Mouse (Mus musculus): Measurements from ENCODE around the gene Dmwd. TPM values are rescaled to one million over a fixed set of nuclear protein-coding genes. Genes with fewer than 3 reads are reported as not detected.

Dmwd gene
- polyA plus RNA-seq, 1 experiment from 2014 or later = 5.4 TPM

- TF ChIP-seq CTCF (IDR thresholded peaks at IDR 0.05; ENCODE audit: low read depth) = no peak
- Histone ChIP-seq H3K9me3 (ENCODE audit: control insufficient read depth) (no peaks in the 10 kb centered on the region), H3K27ac (ENCODE audit: low read depth, low read length) (peak overlapping the region; percentile 58), H3K4me3 (ENCODE audit: low read depth, low read length) (peak overlapping the region; percentile 74), H3K9ac (ENCODE audit: low read depth, low read length) (peak overlapping the region; percentile 89), H3K4me1 (replicated peaks; ENCODE audit: control insufficient read depth, insufficient read depth, low read length) (no peaks in the 10 kb centered on the region), H3K27me3 (replicated peaks; ENCODE audit: control insufficient read depth, insufficient read depth, low read length) (0 out of 2 replicates have a peak, but pooled peaks cover 4% of the 10 kb centered on the region), H3K4me2 (replicated peaks; ENCODE audit: low read depth) (peak overlapping the region; percentile 91), H3K36me3 (ENCODE audit: control insufficient read depth, insufficient read depth) (peaks cover 29% of the 10 kb centered on the region)
- WGBS = 2% methylated on average over 21 of the region's 22 CpGs
- no peak; the same call in 1 of the 2 replicates for ATAC-seq
Observed at GRCm38 (mm10) chr7:19076586-19076991, 562 bp downstream of the Dmwd start.

DNA sequence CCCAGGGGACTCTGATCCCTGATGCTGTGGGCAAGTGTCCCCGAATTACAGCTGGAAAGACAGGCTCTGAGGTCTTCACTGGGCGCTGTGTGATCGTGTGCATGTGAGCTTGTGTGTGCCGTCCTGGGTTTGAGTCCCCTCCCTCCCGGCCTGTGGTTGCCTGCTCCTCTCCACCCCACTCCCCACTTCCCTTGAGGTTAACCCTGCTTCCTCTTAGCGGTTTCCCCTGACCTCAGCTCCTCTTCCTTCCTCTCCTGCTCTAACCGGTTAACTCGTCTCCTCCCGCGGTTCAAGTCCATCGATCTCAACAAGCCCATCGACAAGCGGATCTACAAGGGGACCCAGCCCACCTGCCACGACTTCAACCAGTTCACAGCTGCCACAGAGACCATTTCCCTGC is 1.7 kb downstream of the Dmwd start:
- H3K36me3 ChIP-seq (ENCODE audit: control insufficient read depth, insufficient read depth) = peaks cover 35% of the 10 kb centered on the region
- no peak for ATAC-seq
- H3K9me3 ChIP-seq (ENCODE audit: control insufficient read depth) = no peaks in the 10 kb centered on the region
- 0 out of 2 replicates have a peak, but pooled peaks cover 4% of the 10 kb centered on the region for H3K27me3 ChIP-seq (replicated peaks; ENCODE audit: control insufficient read depth, insufficient read depth, low read length)
- TF ChIP-seq CTCF (IDR thresholded peaks at IDR 0.05; ENCODE audit: low read depth) = no peak
- no peak overlapping the region for H3K4me3 ChIP-seq (ENCODE audit: low read depth, low read length)
- no peak overlapping the region for H3K27ac ChIP-seq (ENCODE audit: low read depth, low read length)
- 68% methylated on average over 14 of the region's 14 CpGs for WGBS
- H3K4me2 ChIP-seq (replicated peaks; ENCODE audit: low read depth) = peak overlapping the region; percentile 91
- no peak overlapping the region for H3K9ac ChIP-seq (ENCODE audit: low read depth, low read length)
- H3K4me1 ChIP-seq (replicated peaks; ENCODE audit: control insufficient read depth, insufficient read depth, low read length) = no peaks in the 10 kb centered on the region

- 0 out of 2 replicates have a peak, but pooled peaks cover 4% of the 10 kb centered on the region for H3K27me3 ChIP-seq (replicated peaks; ENCODE audit: control insufficient read depth, insufficient read depth, low read length)
- H3K4me3 ChIP-seq (ENCODE audit: low read depth, low read length) = no peak overlapping the region
- no peak overlapping the region; the same call in 1 of the 2 replicates for H3K27ac ChIP-seq (ENCODE audit: low read depth, low read length)
- H3K4me2 ChIP-seq (replicated peaks; ENCODE audit: low read depth) = no peak overlapping the region
- no peak for ATAC-seq
- WGBS = 86% methylated on average over 3 of the region's 3 CpGs
- H3K36me3 ChIP-seq (ENCODE audit: control insufficient read depth, insufficient read depth) = peaks cover 35% of the 10 kb centered on the region
- H3K4me1 ChIP-seq (replicated peaks; ENCODE audit: control insufficient read depth, insufficient read depth, low read length) = no peaks in the 10 kb centered on the region
- H3K9ac ChIP-seq (ENCODE audit: low read depth, low read length) = no peak overlapping the region
- no peaks in the 10 kb centered on the region for H3K9me3 ChIP-seq (ENCODE audit: control insufficient read depth)
- no peak for TF ChIP-seq CTCF (IDR thresholded peaks at IDR 0.05; ENCODE audit: low read depth)
Observed at GRCm38 (mm10) chr7:19078732-19079131, 2.7 kb downstream of the Dmwd start.

- ATAC-seq = no peak
- no peak overlapping the region for H3K27ac ChIP-seq (ENCODE audit: low read depth, low read length)
- no peak for TF ChIP-seq CTCF (IDR thresholded peaks at IDR 0.05; ENCODE audit: low read depth)
- H3K9ac ChIP-seq (ENCODE audit: low read depth, low read length) = no peak overlapping the region; the same call in 1 of the 2 replicates
- no peak overlapping the region for H3K4me3 ChIP-seq (ENCODE audit: low read depth, low read length)
- peaks cover 35% of the 10 kb centered on the region for H3K36me3 ChIP-seq (ENCODE audit: control insufficient read depth, insufficient read depth)
- WGBS = 92% methylated on average over 19 of the region's 19 CpGs
- H3K9me3 ChIP-seq (ENCODE audit: control insufficient read depth) = no peaks in the 10 kb centered on the region
- no peaks in the 10 kb centered on the region for H3K27me3 ChIP-seq (replicated peaks; ENCODE audit: control insufficient read depth, insufficient read depth, low read length)
- no peak overlapping the region for H3K4me2 ChIP-seq (replicated peaks; ENCODE audit: low read depth)
- H3K4me1 ChIP-seq (replicated peaks; ENCODE audit: control insufficient read depth, insufficient read depth, low read length) = no peaks in the 10 kb centered on the region
Observed at GRCm38 (mm10) chr7:19080451-19080950, 4.5 kb downstream of the Dmwd start.

GRCm38 (mm10) chr7:19082171-19082570 is 6.1 kb downstream of the Dmwd start:
- no peak overlapping the region for H3K9ac ChIP-seq (ENCODE audit: low read depth, low read length)

GRCm38 (mm10) chr7:19083096-19083495 is 7.1 kb downstream of the Dmwd start:
- ATAC-seq = no peak
- Histone ChIP-seq H3K36me3 (ENCODE audit: control insufficient read depth, insufficient read depth) (peaks cover 36% of the 10 kb centered on the region), H3K27ac (ENCODE audit: low read depth, low read length) (no peak overlapping the region), H3K4me3 (ENCODE audit: low read depth, low read length) (no peak overlapping the region), H3K9me3 (ENCODE audit: control insufficient read depth) (no peaks in the 10 kb centered on the region), H3K4me2 (replicated peaks; ENCODE audit: low read depth) (peak overlapping the region; percentile 56), H3K27me3 (replicated peaks; ENCODE audit: control insufficient read depth, insufficient read depth, low read length) (no peaks in the 10 kb centered on the region), H3K4me1 (replicated peaks; ENCODE audit: control insufficient read depth, insufficient read depth, low read length) (no peaks in the 10 kb centered on the region), H3K9ac (ENCODE audit: low read depth, low read length) (no peak overlapping the region)
- WGBS = 58% methylated on average over 6 of the region's 6 CpGs
- TF ChIP-seq CTCF (IDR thresholded peaks at IDR 0.05; ENCODE audit: low read depth) = no peak

More at GRCm38 (mm10) chr7:19082171-19082570, 6.1 kb downstream of the Dmwd start:
- H3K27me3 ChIP-seq (replicated peaks; ENCODE audit: control insufficient read depth, insufficient read depth, low read length) = no peaks in the 10 kb centered on the region
- H3K4me1 ChIP-seq (replicated peaks; ENCODE audit: control insufficient read depth, insufficient read depth, low read length) = no peaks in the 10 kb centered on the region
- WGBS = 93% methylated on average over 4 of the region's 4 CpGs
- no peak for ATAC-seq
- no peak for TF ChIP-seq CTCF (IDR thresholded peaks at IDR 0.05; ENCODE audit: low read depth)
- no peak overlapping the region for H3K4me3 ChIP-seq (ENCODE audit: low read depth, low read length)
- H3K4me2 ChIP-seq (replicated peaks; ENCODE audit: low read depth) = no peak overlapping the region
- H3K27ac ChIP-seq (ENCODE audit: low read depth, low read length) = no peak overlapping the region
- no peaks in the 10 kb centered on the region for H3K9me3 ChIP-seq (ENCODE audit: control insufficient read depth)
- H3K36me3 ChIP-seq (ENCODE audit: control insufficient read depth, insufficient read depth) = peaks cover 35% of the 10 kb centered on the region

All from intestine, postnatal 0 days (tissue).